Mouse (Mus musculus): ENCODE measurements around the gene Ggt5.

Ggt5 gene

GRCm38 (mm10) chr10:75632633-75633032 lies 43.5 kb downstream of the Ggt5 start:
- peak; percentile 54 for DNase-seq

- no peak for DNase-seq
These were observed 43.9 kb downstream of the Ggt5 start for GRCm38 (mm10) chr10:75633048-75633447.

GRCm38 (mm10) chr10:75633576-75634139 lies 44.5 kb downstream of the Ggt5 start:
- no peak for DNase-seq

- no peak for DNase-seq
These were observed 45.5 kb downstream of the Ggt5 start for GRCm38 (mm10) chr10:75634610-75635009.

- no peak for DNase-seq
These were observed 46.0 kb downstream of the Ggt5 start for GRCm38 (mm10) chr10:75635019-75635692.

- peak; percentile 83 for DNase-seq
These were observed 46.5 kb downstream of the Ggt5 start for GRCm38 (mm10) chr10:75635693-75636055.

GRCm38 (mm10) chr10:75636084-75636786 lies 47.1 kb downstream of the Ggt5 start:
- no peak for DNase-seq

GRCm38 (mm10) chr10:75637711-75638110 lies 48.6 kb downstream of the Ggt5 start:
- no peak for DNase-seq

- DNase-seq: no peak
These were observed 52.6 kb downstream of the Ggt5 start for GRCm38 (mm10) chr10:75641721-75642222.

- peak; percentile 34 for DNase-seq
These were observed 53.3 kb downstream of the Ggt5 start for GRCm38 (mm10) chr10:75642436-75642835.

- DNase-seq: no peak
These were observed 53.8 kb downstream of the Ggt5 start for GRCm38 (mm10) chr10:75642891-75643290.

GRCm38 (mm10) chr10:75643741-75644343 lies 54.7 kb downstream of the Ggt5 start, which contains the start of gene Susd2:
Gene Susd2 (minus strand): TSS chr10:75644008.
- DNase-seq: peak; percentile 90

GRCm38 (mm10) chr10:75645616-75646015 lies 56.5 kb downstream of the Ggt5 start:
- DNase-seq: no peak

GRCm38 (mm10) chr10:75646406-75646805 lies 57.3 kb downstream of the Ggt5 start:
- DNase-seq: no peak

- peak; percentile 78 for DNase-seq
These were observed 58.2 kb downstream of the Ggt5 start for GRCm38 (mm10) chr10:75647362-75647761.

GRCm38 (mm10) chr10:75648091-75648490 lies 59.0 kb downstream of the Ggt5 start:
- no peak for DNase-seq

GRCm38 (mm10) chr10:75649001-75649400 lies 59.9 kb downstream of the Ggt5 start:
- no peak for DNase-seq

- no peak for DNase-seq
These were observed 60.4 kb downstream of the Ggt5 start for GRCm38 (mm10) chr10:75649406-75649995.

- DNase-seq: no peak
These were observed 61.3 kb downstream of the Ggt5 start for GRCm38 (mm10) chr10:75650306-75650902.

- DNase-seq: peak; percentile 53
These were observed 62.4 kb downstream of the Ggt5 start for GRCm38 (mm10) chr10:75651381-75652068.

GRCm38 (mm10) chr10:75654053-75654452 lies 64.9 kb downstream of the Ggt5 start:
- DNase-seq: peak; percentile 41

- no peak for DNase-seq
These were observed 68.0 kb downstream of the Ggt5 start for GRCm38 (mm10) chr10:75657165-75657564.

Data from kidney, postnatal 14 days (tissue).